10 mouse cellular contexts compared by ENCODE assay signal in genomic region chr5:24906844-24907243, GRCm38 (mm10).
DNase-seq lines count a peak whose midpoint lies in the region; ATAC-seq and TF ChIP-seq lines count a peak whose summit lies in the region.
"Had no signal": no experiment of that assay in that cellular context is flagged by ENCODE, and none has a peak within 500 bp of the region (broad histone marks: within the 10 kb centered on the region; RNA-seq: fewer than 3 reads in every experiment).

No protein-coding gene starts in this region.

- H3K27ac ChIP-seq in left cerebral cortex, adult 2 months = peak overlapping the region; percentile 95
- no peak overlapping the region for H3K27ac ChIP-seq in forebrain, embryonic 10.5 days
- no peak overlapping the region for H3K27ac ChIP-seq in hindbrain, postnatal 0 days
- no peak overlapping the region for H3K27ac ChIP-seq in neural tube, embryonic 12.5 days

- no peaks in the 10 kb centered on the region for H3K27me3 ChIP-seq in forebrain, embryonic 10.5 days (ENCODE audit: poor library complexity, severe bottlenecking)
- H3K27me3 ChIP-seq in hindbrain, postnatal 0 days (ENCODE audit: insufficient read depth, low read length) = no peaks in the 10 kb centered on the region
- H3K27me3 ChIP-seq in neural tube, embryonic 12.5 days (replicated peaks) = no peaks in the 10 kb centered on the region

- no peak for ATAC-seq in hindbrain, postnatal 0 days
- ATAC-seq in neural tube, embryonic 12.5 days (ENCODE audit: low FRiP score, low read depth) = no peak

- H3K9me3 ChIP-seq in forebrain, embryonic 10.5 days = no peaks in the 10 kb centered on the region
- no peaks in the 10 kb centered on the region for H3K9me3 ChIP-seq in hindbrain, postnatal 0 days (ENCODE audit: low read length)
- no peaks in the 10 kb centered on the region for H3K9me3 ChIP-seq in neural tube, embryonic 12.5 days

- peak overlapping the region; percentile 68 for H3K4me2 ChIP-seq in hindbrain, postnatal 0 days (ENCODE audit: low read depth, low read length)
- peak overlapping the region; percentile 68 for H3K4me2 ChIP-seq in neural tube, embryonic 12.5 days (replicated peaks)

- intact Hi-C loops in left cerebral cortex, adult 2 months (cut with DNase I) = loop anchor here (5.0 kb wide), 1 partner anchor 80 kb away; no protein-coding TSS in a partner anchor

- H3K4me3 ChIP-seq in left cerebral cortex, adult 2 months = peak overlapping the region; percentile 92
- H3K4me3 ChIP-seq in forebrain, embryonic 10.5 days = peak overlapping the region; percentile 96
- H3K4me3 ChIP-seq in hindbrain, postnatal 0 days (ENCODE audit: low read length) = peak overlapping the region; percentile 87
- H3K4me3 ChIP-seq in neural tube, embryonic 12.5 days = peak overlapping the region; percentile 92

- peaks cover 31% of the 10 kb centered on the region for H3K4me1 ChIP-seq in forebrain, embryonic 10.5 days
- peaks cover 7% of the 10 kb centered on the region; the same call in 1 of the 2 replicates for H3K4me1 ChIP-seq in hindbrain, postnatal 0 days (ENCODE audit: insufficient read depth, low read length)
- H3K4me1 ChIP-seq in neural tube, embryonic 12.5 days = peaks cover 16% of the 10 kb centered on the region

- H3K9ac ChIP-seq in hindbrain, postnatal 0 days (replicated peaks; ENCODE audit: low read length) = peak overlapping the region; percentile 90
- peak overlapping the region; percentile 92 for H3K9ac ChIP-seq in neural tube, embryonic 12.5 days

- 70% methylated on average over 9 of the region's 9 CpGs for WGBS in forebrain, embryonic 10.5 days
- 38% methylated on average over 9 of the region's 9 CpGs for WGBS in hindbrain, postnatal 0 days
- WGBS in neural tube, embryonic 12.5 days = 63% methylated on average over 9 of the region's 9 CpGs

- no peak for DNase-seq in left cerebral cortex, adult 2 months (ENCODE audit: extremely low spot score in 1 of 2, low spot score in 2 of 2)
- no peak for DNase-seq in left cerebral cortex, adult 9 months (ENCODE audit: low spot score in 2 of 2)
- DNase-seq in forebrain, embryonic 10.5 days (ENCODE audit: extremely low spot score, low spot score) = no peak
- DNase-seq in hindbrain, postnatal 0 days (ENCODE audit: low spot score) = no peak
- no peak for DNase-seq in right cerebral cortex, postnatal 14 days
- DNase-seq in natural killer cell, adult 2 months (ENCODE audit: low spot score in 2 of 2) = no peak
- DNase-seq in lung, adult 18-20 months = no peak
- DNase-seq: kidney, adult 8-10 months; thymus, adult 18-20 months had no signal

- peaks cover 13% of the 10 kb centered on the region for H3K36me3 ChIP-seq in forebrain, embryonic 10.5 days (replicated peaks)
- H3K36me3 ChIP-seq in hindbrain, postnatal 0 days (ENCODE audit: insufficient read depth, low read length) = no peaks in the 10 kb centered on the region
- H3K36me3 ChIP-seq in neural tube, embryonic 12.5 days = 0 out of 2 replicates have a peak, but pooled peaks cover 7% of the 10 kb centered on the region

- TF ChIP-seq CTCF in left cerebral cortex, adult 2 months (IDR thresholded peaks at IDR 0.05) = no peak
- no peak for TF ChIP-seq CTCF in hindbrain, postnatal 0 days (IDR thresholded peaks at IDR 0.05; ENCODE audit: low read depth)
